Mouse (Mus musculus): ENCODE data around the gene Ankle1.

Ankle1 gene

DNA sequence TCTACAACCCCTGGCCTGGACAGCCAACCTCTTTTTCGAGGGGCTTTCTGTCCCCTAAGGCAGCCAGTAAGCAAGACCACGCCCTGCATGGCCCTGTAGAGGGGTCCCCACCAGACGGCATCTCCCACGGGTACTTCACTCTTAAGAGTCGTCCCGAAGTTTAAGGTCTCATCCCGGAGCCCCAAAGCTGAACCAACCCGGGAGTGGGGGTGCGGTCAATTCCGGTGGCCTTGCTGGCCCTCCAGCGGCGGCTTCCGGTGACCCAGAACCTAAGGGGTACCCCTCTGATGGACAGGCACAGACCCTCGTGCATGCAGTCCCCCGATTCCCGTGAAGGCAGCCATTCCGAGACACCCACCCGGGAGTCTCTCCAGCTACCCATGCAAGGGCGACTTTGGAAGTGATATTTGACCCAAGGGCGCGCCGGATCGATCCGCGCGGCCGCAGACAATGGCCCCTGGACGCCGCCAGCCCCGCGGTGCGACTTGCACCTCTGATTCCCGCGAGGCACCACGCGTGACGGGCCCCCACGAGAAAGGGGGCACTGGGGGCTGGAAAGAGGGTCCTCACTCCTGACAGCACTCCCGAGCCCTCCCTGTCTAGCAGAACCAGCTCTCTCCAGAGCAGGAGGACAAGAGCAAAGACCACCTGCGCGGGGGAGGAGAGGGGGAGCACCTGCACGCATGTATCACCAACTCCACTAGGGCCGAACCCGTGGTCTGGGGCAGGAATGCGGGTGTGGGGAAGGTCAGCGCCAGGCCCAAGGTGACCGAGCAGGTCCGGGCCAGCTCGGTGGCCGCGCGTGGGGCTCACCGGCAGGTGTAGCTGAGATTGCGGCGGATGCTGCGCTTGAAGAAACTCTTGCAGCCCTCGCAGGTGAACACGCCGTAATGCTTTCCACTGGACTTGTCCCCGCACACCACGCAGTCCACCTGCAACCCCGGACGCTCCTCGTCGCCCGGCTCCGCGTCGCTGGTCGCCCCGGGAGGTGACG, 25.3 kb upstream of the Ankle1 start:
- H3K4me3 ChIP-seq (replicated peaks; ENCODE audit: low read length), result peak overlapping the region; percentile 93
- peaks cover 50% of the 10 kb centered on the region for H3K27me3 ChIP-seq (ENCODE audit: insufficient read depth, low read length)
- H3K9me3 ChIP-seq (ENCODE audit: low read length), result no peaks in the 10 kb centered on the region
- H3K4me1 ChIP-seq (replicated peaks; ENCODE audit: low read depth, low read length), result peaks cover 73% of the 10 kb centered on the region
- TF ChIP-seq CTCF (conservative IDR thresholded peaks at IDR 0.05; ENCODE audit: low read length) (no peak), POU5F1 (IDR thresholded peaks at IDR 0.05; ENCODE audit: borderline replicate concordance, low read length) (no peak), NANOG (IDR thresholded peaks at IDR 0.05; ENCODE audit: borderline replicate concordance, low read length) (no peak)
- H3K36me3 ChIP-seq (ENCODE audit: insufficient read depth, low read length), result peaks cover 32% of the 10 kb centered on the region

DNA sequence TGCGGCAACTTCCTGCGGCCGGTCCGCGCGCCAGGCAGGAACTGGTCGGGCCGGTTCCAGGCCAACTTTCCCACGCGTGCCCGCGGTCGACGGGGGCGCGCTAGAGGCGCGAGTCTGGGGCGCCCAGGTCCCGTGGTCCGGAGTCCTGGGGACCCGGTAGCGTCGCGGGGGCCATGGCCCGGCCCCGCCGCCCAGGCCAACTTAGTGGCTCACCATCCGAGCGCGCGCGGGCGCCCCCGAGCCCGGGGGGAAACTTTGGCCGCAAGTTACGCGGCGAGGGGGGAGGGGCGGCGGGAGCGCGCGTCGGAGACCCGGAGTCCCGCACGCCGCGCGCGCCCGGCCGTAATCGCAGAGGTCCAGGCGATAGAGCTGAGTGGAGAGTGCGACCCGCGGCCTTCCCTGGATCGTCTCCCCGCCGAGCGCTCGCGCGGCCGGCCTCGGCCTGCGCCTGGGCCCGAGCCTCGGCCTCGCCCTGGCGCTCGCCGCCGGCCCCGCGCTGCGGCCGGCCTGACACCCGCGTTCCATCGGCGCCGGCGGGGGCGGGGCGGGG, 24.3 kb upstream of the Ankle1 start, which contains the start of gene Nr2f6:
TSS of gene Nr2f6 (minus strand) at position 540 of the 550 bp plus-strand sequence.
- Histone ChIP-seq H3K36me3 (ENCODE audit: insufficient read depth, low read length) (peaks cover 30% of the 10 kb centered on the region), H3K4me1 (replicated peaks; ENCODE audit: low read depth, low read length) (peaks cover 77% of the 10 kb centered on the region)

DNA sequence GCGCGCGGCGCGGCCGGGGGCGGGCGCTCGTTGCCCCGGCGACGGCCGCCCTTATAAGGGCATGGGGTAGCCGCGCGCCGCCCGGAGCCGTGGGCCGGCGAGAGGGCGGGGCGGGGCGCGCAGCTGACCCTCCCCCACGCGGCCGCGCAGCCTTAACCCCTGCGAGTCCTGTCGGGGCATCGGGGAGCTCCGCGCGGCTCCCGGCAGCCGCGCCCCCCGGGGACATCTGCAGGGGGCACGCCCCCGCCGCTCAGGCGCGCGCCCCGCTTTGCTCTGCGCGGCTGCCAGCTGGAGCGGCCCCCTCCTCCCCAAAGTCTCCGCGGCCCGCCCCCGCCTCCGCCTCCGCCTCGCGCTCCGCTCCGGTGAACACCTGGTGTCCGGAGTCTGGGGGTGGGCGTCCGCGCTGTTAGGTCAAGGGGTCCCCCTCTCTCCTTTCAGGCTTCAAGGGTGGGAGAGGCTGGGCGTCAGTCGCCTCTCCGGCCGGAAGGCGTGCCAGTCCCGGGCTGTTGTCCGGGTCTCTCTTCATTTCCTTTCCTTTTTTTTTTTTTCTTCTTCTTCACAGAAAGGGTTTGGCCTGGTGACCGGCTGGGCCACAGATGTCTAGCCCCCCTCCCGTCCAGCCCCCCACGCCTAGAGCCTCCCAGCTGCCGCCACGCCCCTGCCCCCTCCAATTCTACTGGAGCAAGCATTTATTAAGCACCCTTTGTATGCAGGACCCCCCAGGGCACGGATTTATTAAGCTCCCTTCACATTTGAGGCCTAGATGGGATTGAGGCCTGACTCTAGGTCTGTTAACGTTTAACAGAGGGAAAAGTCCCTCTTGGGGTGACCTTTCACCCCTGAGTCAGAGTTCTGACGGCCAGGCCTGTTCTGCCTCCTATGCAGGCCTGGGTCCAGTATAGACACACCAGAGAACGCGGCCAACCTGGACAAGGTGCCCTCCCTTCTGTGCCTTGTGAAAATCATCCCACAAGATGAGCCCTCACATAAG, 23.5 kb upstream of the Ankle1 start:
- Histone ChIP-seq H3K27me3 (ENCODE audit: insufficient read depth, low read length) (peaks cover 36% of the 10 kb centered on the region), H3K9me3 (ENCODE audit: low read length) (no peaks in the 10 kb centered on the region), H3K4me3 (replicated peaks; ENCODE audit: low read length) (peak overlapping the region; percentile 93), H3K36me3 (ENCODE audit: insufficient read depth, low read length) (peaks cover 22% of the 10 kb centered on the region), H3K4me1 (replicated peaks; ENCODE audit: low read depth, low read length) (peaks cover 77% of the 10 kb centered on the region)
- no peak for TF ChIP-seq POU5F1 (IDR thresholded peaks at IDR 0.05; ENCODE audit: borderline replicate concordance, low read length)
- TF ChIP-seq CTCF (conservative IDR thresholded peaks at IDR 0.05; ENCODE audit: low read length), result no peak
- TF ChIP-seq NANOG (IDR thresholded peaks at IDR 0.05; ENCODE audit: borderline replicate concordance, low read length), result no peak

More for the DNA sequence above, 24.3 kb upstream of the Ankle1 start, which contains the start of gene Nr2f6:
- peaks cover 43% of the 10 kb centered on the region for H3K27me3 ChIP-seq (ENCODE audit: insufficient read depth, low read length)
- TF ChIP-seq CTCF (conservative IDR thresholded peaks at IDR 0.05; ENCODE audit: low read length), result no peak
- H3K9me3 ChIP-seq (ENCODE audit: low read length), result no peaks in the 10 kb centered on the region
- H3K4me3 ChIP-seq (replicated peaks; ENCODE audit: low read length), result peak within 1 kb of the TSS; percentile 93

DNA sequence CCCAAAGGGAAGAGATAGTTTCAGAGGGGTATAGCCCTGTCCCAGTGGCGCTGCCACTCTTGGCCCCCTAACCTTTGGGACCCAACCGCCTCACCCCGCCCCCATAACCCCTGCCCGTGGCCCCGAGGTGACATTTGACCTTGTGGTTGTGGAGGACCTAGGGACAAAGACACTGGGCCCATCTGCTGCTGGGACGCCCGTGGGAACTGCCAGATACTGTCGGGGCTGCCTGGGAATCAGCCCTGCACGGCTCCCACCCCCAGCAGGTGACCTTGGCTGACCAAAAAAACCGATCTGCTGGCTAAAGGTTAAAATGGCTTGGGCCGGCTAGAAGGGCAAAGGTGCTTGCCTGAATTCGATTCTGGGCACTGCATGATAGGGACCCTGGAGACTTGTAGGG, 22.4 kb upstream of the Ankle1 start:
- Histone ChIP-seq H3K9me3 (ENCODE audit: low read length) (no peaks in the 10 kb centered on the region), H3K27me3 (ENCODE audit: insufficient read depth, low read length) (peaks cover 24% of the 10 kb centered on the region), H3K36me3 (ENCODE audit: insufficient read depth, low read length) (peaks cover 11% of the 10 kb centered on the region), H3K4me3 (replicated peaks; ENCODE audit: low read length) (peak overlapping the region; percentile 43), H3K4me1 (replicated peaks; ENCODE audit: low read depth, low read length) (peaks cover 84% of the 10 kb centered on the region)
- TF ChIP-seq POU5F1 (IDR thresholded peaks at IDR 0.05; ENCODE audit: borderline replicate concordance, low read length) (no peak), NANOG (IDR thresholded peaks at IDR 0.05; ENCODE audit: borderline replicate concordance, low read length) (no peak), CTCF (conservative IDR thresholded peaks at IDR 0.05; ENCODE audit: low read length) (no peak)

DNA sequence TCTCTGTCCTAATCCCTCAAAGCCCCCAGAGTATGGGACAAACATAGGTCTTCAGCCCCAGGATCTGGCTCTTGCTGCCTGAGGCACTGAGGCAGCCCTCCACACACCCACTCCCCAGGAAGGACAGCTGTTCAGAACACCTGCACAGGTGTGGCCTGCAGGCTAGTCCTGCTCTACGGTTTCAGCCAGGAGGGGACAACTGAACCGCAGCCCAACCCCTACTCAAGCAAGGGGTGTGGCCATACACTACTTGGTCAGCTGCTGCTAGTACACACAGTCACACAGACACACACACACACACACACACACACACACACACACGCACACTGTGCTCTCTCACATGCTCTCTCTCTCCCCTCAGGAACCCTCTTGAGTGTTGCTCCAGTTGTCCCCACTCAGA, 21.9 kb upstream of the Ankle1 start:
- Histone ChIP-seq H3K36me3 (ENCODE audit: insufficient read depth, low read length) (peaks cover 6% of the 10 kb centered on the region), H3K27me3 (ENCODE audit: insufficient read depth, low read length) (peaks cover 20% of the 10 kb centered on the region)
- no peak for TF ChIP-seq POU5F1 (IDR thresholded peaks at IDR 0.05; ENCODE audit: borderline replicate concordance, low read length)
- no peak for TF ChIP-seq NANOG (IDR thresholded peaks at IDR 0.05; ENCODE audit: borderline replicate concordance, low read length)
- TF ChIP-seq CTCF (conservative IDR thresholded peaks at IDR 0.05; ENCODE audit: low read length), result no peak

DNA sequence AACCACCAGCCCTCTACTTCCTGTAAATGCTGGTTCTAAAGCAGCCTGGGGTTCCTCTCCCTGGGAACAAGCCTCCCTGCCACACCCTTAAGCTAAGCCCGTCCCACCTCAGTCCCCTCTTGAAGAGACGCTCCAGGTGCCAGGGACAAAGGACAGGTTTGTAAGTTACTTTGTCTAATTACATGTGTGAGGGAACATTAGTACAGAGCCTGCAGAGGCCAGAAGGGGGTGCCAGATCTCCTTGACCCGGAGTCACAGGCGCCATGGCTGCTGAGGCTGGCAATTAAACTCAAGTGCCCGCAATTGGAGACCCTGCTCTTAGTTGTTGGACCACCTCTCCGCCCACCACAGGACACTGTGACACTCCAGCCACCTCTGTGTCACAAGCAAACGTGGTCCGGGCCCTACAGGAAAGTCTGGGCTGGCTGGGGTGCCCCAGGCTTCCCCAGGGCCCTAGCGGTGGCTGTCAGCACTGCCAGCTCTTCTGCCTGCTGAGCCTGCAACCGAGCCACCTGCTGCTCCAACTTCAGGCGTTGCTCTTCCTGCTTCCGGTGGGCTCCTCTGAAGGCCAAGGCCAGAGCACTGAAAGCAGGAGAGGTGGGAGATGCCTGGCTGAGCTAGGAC, 20.5 kb upstream of the Ankle1 start:
- Histone ChIP-seq H3K4me1 (replicated peaks; ENCODE audit: low read depth, low read length) (peaks cover 69% of the 10 kb centered on the region), H3K4me3 (replicated peaks; ENCODE audit: low read length) (peak overlapping the region; percentile 73), H3K9me3 (ENCODE audit: low read length) (no peaks in the 10 kb centered on the region), H3K27me3 (ENCODE audit: insufficient read depth, low read length) (peaks cover 6% of the 10 kb centered on the region), H3K36me3 (ENCODE audit: insufficient read depth, low read length) (no peaks in the 10 kb centered on the region)
- no peak for TF ChIP-seq NANOG (IDR thresholded peaks at IDR 0.05; ENCODE audit: borderline replicate concordance, low read length)
- TF ChIP-seq CTCF (conservative IDR thresholded peaks at IDR 0.05; ENCODE audit: low read length), result peak; percentile 62

More for the DNA sequence above, 21.9 kb upstream of the Ankle1 start:
- H3K4me3 ChIP-seq (replicated peaks; ENCODE audit: low read length), result peak overlapping the region; percentile 43
- no peaks in the 10 kb centered on the region for H3K9me3 ChIP-seq (ENCODE audit: low read length)
- H3K4me1 ChIP-seq (replicated peaks; ENCODE audit: low read depth, low read length), result peaks cover 84% of the 10 kb centered on the region

DNA sequence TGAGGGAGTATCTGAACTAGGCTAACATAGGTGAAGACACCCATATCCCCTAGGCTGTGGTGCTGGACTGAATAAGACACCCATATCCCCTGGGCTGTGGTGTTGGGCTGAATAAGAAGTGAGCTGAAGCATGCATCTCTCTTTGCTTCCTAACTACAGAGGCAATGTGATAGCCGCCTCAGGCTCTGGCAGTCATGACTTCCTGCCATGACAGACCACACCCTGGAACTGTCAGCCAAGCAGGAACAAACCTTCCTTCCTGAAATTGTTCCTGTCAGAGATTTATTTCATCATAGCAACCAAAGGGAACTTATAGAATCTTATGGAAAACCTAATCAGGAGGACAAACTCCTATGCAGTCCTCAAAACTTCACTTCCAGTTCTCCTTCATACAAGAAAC, 17.5 kb upstream of the Ankle1 start:
- no peaks in the 10 kb centered on the region for H3K27me3 ChIP-seq (ENCODE audit: insufficient read depth, low read length)
- H3K9me3 ChIP-seq (ENCODE audit: low read length), result no peaks in the 10 kb centered on the region
- TF ChIP-seq CTCF (conservative IDR thresholded peaks at IDR 0.05; ENCODE audit: low read length) (no peak), NANOG (IDR thresholded peaks at IDR 0.05; ENCODE audit: borderline replicate concordance, low read length) (no peak), POU5F1 (IDR thresholded peaks at IDR 0.05; ENCODE audit: borderline replicate concordance, low read length) (no peak)
- no peaks in the 10 kb centered on the region for H3K36me3 ChIP-seq (ENCODE audit: insufficient read depth, low read length)
- H3K4me1 ChIP-seq (replicated peaks; ENCODE audit: low read depth, low read length), result peaks cover 76% of the 10 kb centered on the region
- H3K4me3 ChIP-seq (replicated peaks; ENCODE audit: low read length), result no peak overlapping the region
